Mouse (Mus musculus) neural tube, embryonic 14.5 days (tissue): ENCODE measurements around the gene Kcnq5. TPM values are rescaled to one million over a fixed set of nuclear protein-coding genes. Genes with fewer than 3 reads are reported as not detected.

Experiments used
- ATAC-seq: fragments of 200-750 bp; cut with Nextera tagmentation; 2 replicates; pipeline ENCODE4 v1.8.0; 2017; ENCODE audit warnings: low read depth, mild to moderate bottlenecking, moderate TSS enrichment, moderate library complexity
- H3K27ac ChIP-seq: fragments of 300-500 bp; sonication (generic); 2 replicates; pipeline ENCODE4 v1.5.1; 2014; ENCODE audit warnings: low read depth, mild to moderate bottlenecking, control low read depth, low read length, moderate library complexity, mixed read lengths
- H3K27me3 ChIP-seq: fragments of 300-500 bp; sonication (generic); 2 replicates; pipeline ENCODE4 v1.6.1; 2014; ENCODE audit warnings: low read length; ENCODE audit not compliant: control insufficient read depth, insufficient read depth
- H3K36me3 ChIP-seq: fragments of 300-500 bp; sonication (generic); 2 replicates; pipeline ENCODE4 v1.6.1; 2014; ENCODE audit warnings: low read length, mixed read lengths; ENCODE audit not compliant: control insufficient read depth, insufficient read depth
- H3K4me1 ChIP-seq: fragments of 300-500 bp; sonication (generic); 2 replicates; pipeline ENCODE4 v1.6.1; 2014; ENCODE audit warnings: low read length; ENCODE audit not compliant: control insufficient read depth, insufficient read depth
- H3K4me2 ChIP-seq: fragments of 300-500 bp; sonication (generic); 2 replicates; pipeline ENCODE4 v1.6.1; 2014; ENCODE audit warnings: mild to moderate bottlenecking, low read depth, low read length, control low read depth
- H3K4me3 ChIP-seq: fragments of 300-500 bp; sonication (generic); 2 replicates; pipeline ENCODE4 v1.5.1; 2014; ENCODE audit warnings: low read depth, low read length, control low read depth, mixed read lengths
- H3K9ac ChIP-seq: fragments of 300-500 bp; sonication (generic); replicated peaks from 2 replicates; pipeline ENCODE4 v1.6.1; 2014; ENCODE audit warnings: low read depth, mild to moderate bottlenecking, control low read depth, low read length, mixed read lengths
- H3K9me3 ChIP-seq: fragments of 300-500 bp; sonication (generic); 2 replicates; pipeline ENCODE4 v1.6.1; 2016; ENCODE audit warnings: low read length; ENCODE audit not compliant: control insufficient read depth
- WGBS: fragments of 180-500 bp; shearing (Covaris S2); extraction: QIAGEN DNeasy Blood & Tissue Kit; methylation state at CpG from one replicate; pipeline ENCODE4 v1.1.7; 2014; 5-methylcytosine and 5-hydroxymethylcytosine counted together
- polyA plus RNA-seq: library from polyadenylated mRNA; unstranded; fragments of >200 nt; fragmentation: Nextera tagmentation; extraction: Ambion mirVana; gene quantifications from 2 replicates; pipeline ENCODE4 v1.2.1, GENCODE M21; 2014

The Kcnq5 gene
- polyA plus RNA-seq, 1 experiment from 2014 or later: 2.6 TPM

GRCm38 (mm10) chr1:21634013-21634412, 327.7 kb downstream of the Kcnq5 start:
- Histone ChIP-seq H3K36me3 (no peaks in the 10 kb centered on the region), H3K9ac (no peak overlapping the region), H3K27ac (no peak overlapping the region), H3K4me2 (no peak overlapping the region), H3K4me1 (no peaks in the 10 kb centered on the region), H3K27me3 (no peaks in the 10 kb centered on the region), H3K9me3 (no peaks in the 10 kb centered on the region), H3K4me3 (no peak overlapping the region)
- WGBS: 88% methylated on average over 1 of the region's 1 CpGs
- no peak for ATAC-seq

GRCm38 (mm10) chr1:21622455-21622854, 339.3 kb downstream of the Kcnq5 start:
- 100% methylated on average over 2 of the region's 2 CpGs for WGBS
- no peak overlapping the region for H3K9ac ChIP-seq
- H3K27ac ChIP-seq: no peak overlapping the region
- H3K36me3 ChIP-seq: no peaks in the 10 kb centered on the region
- ATAC-seq: no peak
- no peaks in the 10 kb centered on the region for H3K4me1 ChIP-seq
- no peak overlapping the region for H3K4me2 ChIP-seq
- no peaks in the 10 kb centered on the region for H3K9me3 ChIP-seq
- H3K27me3 ChIP-seq: no peaks in the 10 kb centered on the region
- no peak overlapping the region for H3K4me3 ChIP-seq

GRCm38 (mm10) chr1:21622039-21622438, 339.7 kb downstream of the Kcnq5 start:
- H3K27ac ChIP-seq: no peak overlapping the region
- H3K4me3 ChIP-seq: no peak overlapping the region
- H3K4me1 ChIP-seq: no peaks in the 10 kb centered on the region
- no peak overlapping the region for H3K9ac ChIP-seq
- H3K27me3 ChIP-seq: no peaks in the 10 kb centered on the region
- H3K9me3 ChIP-seq: no peaks in the 10 kb centered on the region
- no peaks in the 10 kb centered on the region for H3K36me3 ChIP-seq
- WGBS: 77% methylated on average over 1 of the region's 1 CpGs
- H3K4me2 ChIP-seq: no peak overlapping the region
- ATAC-seq: no peak

GRCm38 (mm10) chr1:21618712-21619111, 343.0 kb downstream of the Kcnq5 start:
- 91% methylated on average over 3 of the region's 3 CpGs for WGBS
- H3K27ac ChIP-seq: no peak overlapping the region
- no peak overlapping the region for H3K4me3 ChIP-seq
- H3K4me1 ChIP-seq: no peaks in the 10 kb centered on the region
- no peak overlapping the region for H3K4me2 ChIP-seq
- no peak overlapping the region for H3K9ac ChIP-seq
- no peak for ATAC-seq
- no peaks in the 10 kb centered on the region for H3K9me3 ChIP-seq
- no peaks in the 10 kb centered on the region for H3K36me3 ChIP-seq
- H3K27me3 ChIP-seq: no peaks in the 10 kb centered on the region

GRCm38 (mm10) chr1:21616666-21617065, 345.1 kb downstream of the Kcnq5 start:
- H3K4me3 ChIP-seq: no peak overlapping the region
- no peaks in the 10 kb centered on the region for H3K27me3 ChIP-seq
- no peaks in the 10 kb centered on the region for H3K9me3 ChIP-seq
- WGBS: 75% methylated on average over 4 of the region's 4 CpGs
- H3K4me1 ChIP-seq: no peaks in the 10 kb centered on the region
- H3K9ac ChIP-seq: no peak overlapping the region
- H3K36me3 ChIP-seq: no peaks in the 10 kb centered on the region
- 0 out of 2 replicates have a peak, but pooled peaks have one; percentile 28 for ATAC-seq
- H3K27ac ChIP-seq: no peak overlapping the region
- no peak overlapping the region for H3K4me2 ChIP-seq

- Histone ChIP-seq H3K27me3 (no peaks in the 10 kb centered on the region), H3K9ac (no peak overlapping the region), H3K27ac (no peak overlapping the region), H3K4me3 (no peak overlapping the region), H3K36me3 (no peaks in the 10 kb centered on the region), H3K9me3 (no peaks in the 10 kb centered on the region), H3K4me2 (no peak overlapping the region), H3K4me1 (no peaks in the 10 kb centered on the region)
- ATAC-seq: no peak
- WGBS: 90% methylated on average over 2 of the region's 2 CpGs
These were observed 347.8 kb downstream of the Kcnq5 start for GRCm38 (mm10) chr1:21613933-21614332.

- no peak for ATAC-seq
- Histone ChIP-seq H3K9ac (no peak overlapping the region), H3K27ac (no peak overlapping the region), H3K4me1 (no peaks in the 10 kb centered on the region), H3K36me3 (no peaks in the 10 kb centered on the region), H3K4me3 (no peak overlapping the region), H3K9me3 (no peaks in the 10 kb centered on the region), H3K4me2 (no peak overlapping the region), H3K27me3 (no peaks in the 10 kb centered on the region)
- WGBS: 83% methylated on average over 4 of the region's 4 CpGs
These were observed 357.7 kb downstream of the Kcnq5 start for GRCm38 (mm10) chr1:21604003-21604402.

GRCm38 (mm10) chr1:21602567-21602966, 359.2 kb downstream of the Kcnq5 start:
- no peaks in the 10 kb centered on the region for H3K27me3 ChIP-seq
- no peak overlapping the region for H3K9ac ChIP-seq
- H3K4me1 ChIP-seq: no peaks in the 10 kb centered on the region
- H3K9me3 ChIP-seq: no peaks in the 10 kb centered on the region
- no peak overlapping the region for H3K27ac ChIP-seq
- no peaks in the 10 kb centered on the region for H3K36me3 ChIP-seq
- H3K4me2 ChIP-seq: no peak overlapping the region
- no peak for ATAC-seq
- H3K4me3 ChIP-seq: no peak overlapping the region

GRCm38 (mm10) chr1:21600606-21601005, 361.1 kb downstream of the Kcnq5 start:
- H3K4me1 ChIP-seq: no peaks in the 10 kb centered on the region
- no peaks in the 10 kb centered on the region for H3K27me3 ChIP-seq
- H3K9me3 ChIP-seq: no peaks in the 10 kb centered on the region
- no peak overlapping the region for H3K4me3 ChIP-seq
- H3K9ac ChIP-seq: no peak overlapping the region
- H3K27ac ChIP-seq: no peak overlapping the region
- ATAC-seq: no peak
- H3K4me2 ChIP-seq: no peak overlapping the region
- H3K36me3 ChIP-seq: no peaks in the 10 kb centered on the region
- 83% methylated on average over 4 of the region's 4 CpGs for WGBS

- WGBS: 51% methylated on average over 4 of the region's 4 CpGs
These were observed 367.9 kb downstream of the Kcnq5 start for GRCm38 (mm10) chr1:21593872-21594271.

More at GRCm38 (mm10) chr1:21593872-21594271, 367.9 kb downstream of the Kcnq5 start:
- ATAC-seq: no peak; the same call in 1 of the 2 replicates
- Histone ChIP-seq H3K27ac (no peak overlapping the region), H3K4me3 (no peak overlapping the region), H3K4me2 (no peak overlapping the region), H3K9me3 (no peaks in the 10 kb centered on the region), H3K27me3 (no peaks in the 10 kb centered on the region), H3K36me3 (no peaks in the 10 kb centered on the region), H3K4me1 (no peaks in the 10 kb centered on the region), H3K9ac (no peak overlapping the region)
